Mouse (Mus musculus) heart, adult 2 months (tissue): Measurements from ENCODE around the gene Tcte1. TPM values are rescaled to one million over a fixed set of nuclear protein-coding genes. Genes with fewer than 3 reads are reported as not detected.

Experiments
- DNase-seq, 2 experiments: peaks; one replicate each; pipeline ENCODE4 v3.0.0; 2021
- H3K27ac ChIP-seq: fragments of 200-600 bp; 2 replicates; pipeline ENCODE4 v1.8.1; 2022
- H3K27me3 ChIP-seq: fragments of 200-500 bp; 2 replicates; pipeline ENCODE4 v1.6.1; 2012; ENCODE audit warnings: mild to moderate bottlenecking, low read length, inconsistent platforms, mixed read lengths; ENCODE audit not compliant: control insufficient read depth, insufficient read depth
- H3K36me3 ChIP-seq: fragments of 200-500 bp; 2 replicates; pipeline ENCODE4 v1.6.1; 2012; ENCODE audit warnings: low read length, inconsistent platforms; ENCODE audit not compliant: control insufficient read depth, insufficient read depth
- H3K4me1 ChIP-seq: fragments of 200-500 bp; 2 replicates; pipeline ENCODE4 v1.6.1; 2011; ENCODE audit warnings: low read length; ENCODE audit not compliant: control insufficient read depth, insufficient read depth
- H3K4me3 ChIP-seq: fragments of 200-600 bp; 2 replicates; pipeline ENCODE4 v1.8.1; 2022
- H3K79me2 ChIP-seq: fragments of 200-500 bp; replicated peaks from 2 replicates; pipeline ENCODE4 v1.6.1; 2012; ENCODE audit warnings: mild to moderate bottlenecking, inconsistent platforms, low read length, moderate library complexity, mixed read lengths; ENCODE audit not compliant: control insufficient read depth, insufficient read depth
- H3K9ac ChIP-seq: fragments of 200-500 bp; 2 replicates; pipeline ENCODE4 v1.6.1; 2012; ENCODE audit warnings: low read depth, mild to moderate bottlenecking, control low read depth, inconsistent platforms, low read length, mixed read lengths
- CTCF ChIP-seq: fragments of 200-600 bp; IDR thresholded peaks from 2 replicates; pipeline ENCODE4 v1.8.1; 2022; ENCODE audit warnings: antibody characterized with exemption, mild to moderate bottlenecking, moderate library complexity
- EP300 ChIP-seq: fragments of 200-500 bp; IDR thresholded peaks from 2 replicates; pipeline ENCODE4 v1.6.1; 2011; ENCODE audit warnings: low read depth, low read length, control low read depth; ENCODE audit not compliant: insufficient read depth
- POLR2A ChIP-seq: fragments of 200-500 bp; IDR thresholded peaks from 2 replicates; pipeline ENCODE4 v1.6.1; 2011; ENCODE audit warnings: mild to moderate bottlenecking, low read depth, low read length, control low read depth; ENCODE audit not compliant: insufficient read depth
- WGBS: fragments of 180-500 bp; shearing (Covaris S2); methylation state at CpG from one replicate; pipeline ENCODE4 v1.1.7; 2018; 5-methylcytosine and 5-hydroxymethylcytosine counted together
- intact Hi-C: fragments of 180-260 bp; cut with DNase I; formaldehyde crosslinking; loops from one replicate; pipeline ENCODE4 v1.15.1; 2025
- polyA plus RNA-seq: library from polyadenylated mRNA; depleted of rRNA; stranded (reverse); fragments of >200 nt; gene quantifications from 2 replicates; pipeline ENCODE4 v1.2.3, GENCODE M21; 2012; rRNA removed
- total RNA-seq, 2 experiments: library from RNA; stranded (reverse); gene quantifications; 2 replicates each; pipeline ENCODE4 v1.2.3; 2021

The Tcte1 gene
- total and polyA plus RNA-seq, 3 experiments = 0.90 TPM; not detected in 2

DNA sequence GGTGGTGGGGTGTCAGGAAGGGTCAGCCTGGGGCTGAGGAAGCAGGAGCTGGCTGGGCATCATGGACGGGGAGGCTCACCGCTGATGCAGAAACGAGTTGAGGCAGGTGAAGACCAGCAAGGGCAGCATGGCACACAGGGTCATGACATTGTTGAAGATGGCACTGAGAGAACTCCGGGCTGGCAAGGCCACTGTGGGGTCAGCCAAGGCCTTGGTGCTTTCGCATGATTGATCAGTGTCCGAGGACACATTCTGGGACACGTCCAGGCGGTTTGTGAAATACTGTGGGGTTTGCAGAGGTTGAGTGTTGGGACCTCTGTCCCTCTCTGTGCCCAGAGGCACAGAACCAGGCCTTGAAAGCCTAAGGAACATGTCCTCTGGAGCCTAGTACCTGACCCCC lies 66.6 kb downstream of the Tcte1 start:
- H3K9ac ChIP-seq = no peak overlapping the region
- no peaks in the 10 kb centered on the region for H3K79me2 ChIP-seq
- intact Hi-C loops = loop anchor here (10.0 kb wide), 2 partner anchors 295 to 565 kb away; partner anchors contain the start of gene Mad2l1bp
- TF ChIP-seq POLR2A = no peak
- no peak for TF ChIP-seq EP300
- no peak for TF ChIP-seq CTCF
- 93% methylated on average over 8 of the region's 8 CpGs for WGBS
- no peak overlapping the region for H3K4me3 ChIP-seq
- DNase-seq = peak in 1 of 2 experiments; percentile 22
- H3K27ac ChIP-seq = no peak overlapping the region
- peaks cover 7% of the 10 kb centered on the region; the same call in 1 of the 2 replicates for H3K36me3 ChIP-seq
- no peaks in the 10 kb centered on the region for H3K27me3 ChIP-seq
- H3K4me1 ChIP-seq = peaks cover 33% of the 10 kb centered on the region

DNA sequence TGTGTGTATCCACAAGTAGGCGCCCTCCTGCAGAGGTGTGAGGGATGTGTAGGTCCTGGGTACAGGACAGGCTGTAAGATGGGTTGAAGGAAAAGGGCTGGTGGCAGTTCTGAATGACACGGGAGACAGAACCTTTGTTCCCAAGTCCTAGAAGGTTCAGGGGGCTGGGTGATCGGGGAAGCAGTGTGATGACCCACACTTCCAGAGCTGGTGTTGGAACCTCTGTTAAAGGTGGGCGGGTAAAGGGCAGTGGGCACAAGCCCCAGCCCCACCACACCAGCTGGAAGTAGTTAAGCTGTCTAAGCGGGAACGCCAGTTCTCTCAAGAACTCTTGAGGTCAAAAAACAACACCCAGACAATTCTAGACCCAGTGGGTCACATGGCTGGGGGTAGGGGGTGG lies 67.2 kb downstream of the Tcte1 start:
- Histone ChIP-seq H3K4me3 (no peak overlapping the region), H3K4me1 (peaks cover 29% of the 10 kb centered on the region), H3K27ac (0 out of 2 replicates have a peak overlapping the region, but pooled peaks have one; percentile 81), H3K27me3 (no peaks in the 10 kb centered on the region), H3K36me3 (peaks cover 5% of the 10 kb centered on the region; the same call in 1 of the 2 replicates), H3K9ac (no peak overlapping the region), H3K79me2 (no peaks in the 10 kb centered on the region)
- WGBS = 85% methylated on average over 6 of the region's 6 CpGs
- no peak for TF ChIP-seq EP300
- TF ChIP-seq CTCF = no peak
- no peak for TF ChIP-seq POLR2A
- intact Hi-C loops = no loop called here
- DNase-seq = no peak

DNA sequence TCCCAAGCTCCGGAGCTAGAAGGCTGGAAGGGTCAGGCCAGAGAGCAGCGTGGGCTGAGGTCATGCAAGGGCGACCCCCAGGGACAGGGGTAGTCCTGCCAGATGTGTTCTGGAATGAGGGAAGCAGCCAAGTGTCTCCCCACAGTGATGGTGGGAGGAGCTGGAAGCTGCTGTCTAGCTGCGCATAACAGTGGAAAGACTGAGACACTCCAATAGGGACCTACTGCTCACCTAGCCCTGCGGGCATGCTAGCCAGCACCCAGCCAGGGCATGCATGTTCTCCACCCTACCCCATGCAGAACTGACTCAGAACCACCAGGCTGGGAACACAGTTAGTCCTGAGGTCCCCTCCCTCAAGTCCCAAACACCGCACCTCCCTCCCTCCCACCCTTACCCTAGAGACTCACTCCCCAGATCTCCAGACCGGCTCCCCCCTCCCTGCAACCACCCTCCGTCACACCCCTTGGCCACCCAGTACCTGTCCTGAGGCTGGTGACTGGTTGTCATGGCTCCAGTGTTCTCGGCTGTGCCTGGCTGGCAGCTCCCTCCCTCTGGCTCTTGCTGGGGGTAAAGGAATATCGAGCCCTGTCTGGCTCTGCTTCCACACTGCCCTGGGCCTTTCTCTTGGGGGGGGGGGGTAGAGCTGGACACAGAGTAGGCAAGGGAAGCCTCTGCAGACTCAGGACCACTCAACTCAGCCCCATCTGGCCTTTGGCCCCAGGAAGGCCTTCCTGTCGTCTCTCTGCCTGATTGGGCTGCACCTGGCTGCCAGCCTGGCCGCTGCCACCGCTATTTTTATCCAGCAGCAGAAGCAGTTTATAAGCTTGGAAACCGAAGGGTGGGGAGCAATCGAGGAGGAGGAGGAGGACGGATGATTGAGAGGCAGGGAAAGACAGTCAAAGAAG lies 68.7 kb downstream of the Tcte1 start:
- Histone ChIP-seq H3K27ac (peak overlapping the region; percentile 81), H3K79me2 (no peaks in the 10 kb centered on the region), H3K4me3 (peak overlapping the region; percentile 30), H3K27me3 (no peaks in the 10 kb centered on the region), H3K4me1 (peaks cover 33% of the 10 kb centered on the region), H3K36me3 (no peaks in the 10 kb centered on the region), H3K9ac (peak overlapping the region; percentile 67)
- WGBS = 14% methylated on average over 16 of the region's 16 CpGs
- TF ChIP-seq POLR2A = peak; percentile 55; the same call in 1 of the 2 replicates
- no peak for TF ChIP-seq CTCF
- peak; percentile 75 for TF ChIP-seq EP300
- intact Hi-C loops = no loop called here
- peak; percentile 81 to 83 for DNase-seq

Other genes with a start within 250 kb of the Tcte1 start
- gene Cdc5l, start 89.7 kb upstream of the Tcte1 start, total RNA-seq = 10 to 100 TPM; 39.4 to 40.5 TPM
- 7.3 and 14.3 TPM in 2 replicates for gene Cdc5l, start 89.7 kb upstream of the Tcte1 start, polyA plus RNA-seq
- gene Spats1, start 48.0 kb upstream of the Tcte1 start, total RNA-seq = under 1 TPM in 1 of 2 experiments, not detected in 1; 0.16 TPM
- 0.38 TPM in 1 of 2 replicates, not detected in the other for gene Spats1, start 48.0 kb upstream of the Tcte1 start, polyA plus RNA-seq
- 10 to 100 TPM; 17.2 to 18.4 TPM for gene Aars2, start 16.6 kb upstream of the Tcte1 start, total RNA-seq
- gene Aars2, start 16.6 kb upstream of the Tcte1 start, polyA plus RNA-seq = 17.6 and 18.2 TPM in 2 replicates
- under 1 TPM in 1 of 2 experiments, not detected in 1; 0.07 TPM for gene Tmem151b, start 26.2 kb downstream of the Tcte1 start, total RNA-seq
- gene Tmem151b, start 26.2 kb downstream of the Tcte1 start, polyA plus RNA-seq = 0.04 and 0.06 TPM in 2 replicates
- gene Nfkbie, start 32.3 kb downstream of the Tcte1 start, total RNA-seq = 1 to 10 TPM; 1.1 TPM
- 1.6 and 2.2 TPM in 2 replicates for gene Nfkbie, start 32.3 kb downstream of the Tcte1 start, polyA plus RNA-seq
- 10 to 100 TPM; 23.4 to 24.0 TPM for gene Slc35b2, start 40.4 kb downstream of the Tcte1 start, total RNA-seq
- gene Slc35b2, start 40.4 kb downstream of the Tcte1 start, polyA plus RNA-seq = 45.1 and 49.2 TPM in 2 replicates
- gene Hsp90ab1, start 49.8 kb downstream of the Tcte1 start, total RNA-seq = 1,000 to 10,000 TPM; 1,183 to 1,319 TPM
- 464 and 736 TPM in 2 replicates for gene Hsp90ab1, start 49.8 kb downstream of the Tcte1 start, polyA plus RNA-seq
- gene Slc29a1, start 76.2 kb downstream of the Tcte1 start, total RNA-seq = 10 to 100 TPM; 80.3 to 84.6 TPM
- 160 and 184 TPM in 2 replicates for gene Slc29a1, start 76.2 kb downstream of the Tcte1 start, polyA plus RNA-seq
- not detected for gene Mymx, start 78.7 kb downstream of the Tcte1 start, total RNA-seq
- not detected in 2 replicates for gene Mymx, start 78.7 kb downstream of the Tcte1 start, polyA plus RNA-seq
- under 1 TPM in 1 of 2 experiments, not detected in 1; 0.59 TPM for gene Capn11, start 135.9 kb downstream of the Tcte1 start, total RNA-seq
- gene Capn11, start 135.9 kb downstream of the Tcte1 start, polyA plus RNA-seq = not detected in 2 replicates
- gene Mrpl14, start 162.9 kb downstream of the Tcte1 start, total RNA-seq = 100 to 1,000 TPM; 149 to 161 TPM
- gene Mrpl14, start 162.9 kb downstream of the Tcte1 start, polyA plus RNA-seq = 133 and 170 TPM in 2 replicates
- gene Tmem63b, start 163.5 kb downstream of the Tcte1 start, total RNA-seq = 10 to 100 TPM; 81.8 to 90.1 TPM
- 122 and 154 TPM in 2 replicates for gene Tmem63b, start 163.5 kb downstream of the Tcte1 start, polyA plus RNA-seq
- gene 1600014C23Rik, start 210.4 kb downstream of the Tcte1 start, total RNA-seq = under 1 TPM in 1 of 2 experiments, not detected in 1; 0.66 TPM
- gene 1600014C23Rik, start 210.4 kb downstream of the Tcte1 start, polyA plus RNA-seq = 0.88 TPM in 1 of 2 replicates, not detected in the other